Mouse (Mus musculus) bone marrow macrophage, adult 2 months (primary cell): Measurements from ENCODE around the gene Map3k7. TPM values are rescaled to one million over a fixed set of nuclear protein-coding genes. Genes with fewer than 3 reads are reported as not detected.

Source experiments
- H3K27ac ChIP-seq: 2 replicates; pipeline ENCODE4 v1.5.1; 2012; ENCODE audit warnings: low read depth, low read length; ENCODE audit not compliant: insufficient read depth
- H3K4me1 ChIP-seq: 2 replicates; pipeline ENCODE4 v1.6.1; 2012; ENCODE audit warnings: low read length; ENCODE audit not compliant: control insufficient read depth, insufficient read depth
- H3K4me3 ChIP-seq: 2 replicates; pipeline ENCODE4 v1.5.1; 2012; ENCODE audit warnings: mild to moderate bottlenecking, low read length, moderate library complexity; ENCODE audit not compliant: insufficient read depth
- CTCF ChIP-seq: IDR thresholded peaks from 2 replicates; pipeline ENCODE4 v1.5.1; 2012; ENCODE audit warnings: low read depth, mild to moderate bottlenecking, low read length, moderate library complexity
- POLR2A ChIP-seq: IDR thresholded peaks from 2 replicates; pipeline ENCODE4 v1.6.1; 2012; ENCODE audit warnings: mild to moderate bottlenecking, low read depth, low read length, borderline replicate concordance
- polyA plus RNA-seq: library from polyadenylated mRNA; stranded (reverse); fragments of >200 nt; gene quantifications from 2 replicates; pipeline ENCODE4 v1.2.4, GENCODE M21; 2012; ENCODE audit not compliant: missing spikeins, insufficient read depth, insufficient read length

Gene Map3k7
- polyA plus RNA-seq, 1 experiment = 30.0 TPM

- no peak overlapping the region for H3K27ac ChIP-seq
- no peak for TF ChIP-seq POLR2A
- TF ChIP-seq CTCF = no peak
- no peak overlapping the region for H3K4me3 ChIP-seq
- no peaks in the 10 kb centered on the region for H3K4me1 ChIP-seq
Observed at GRCm38 (mm10) chr4:32062381-32063059, 98.6 kb downstream of the Map3k7 start.

GRCm38 (mm10) chr4:32063291-32063690, 99.4 kb downstream of the Map3k7 start:
- Histone ChIP-seq H3K4me3 (no peak overlapping the region), H3K27ac (no peak overlapping the region)
- TF ChIP-seq POLR2A (no peak), CTCF (no peak)

More at GRCm38 (mm10) chr4:32063291-32063690, 99.4 kb downstream of the Map3k7 start:
- H3K4me1 ChIP-seq = no peaks in the 10 kb centered on the region
